Mouse (Mus musculus): ENCODE results near the gene Bpifb9b. TPM values are rescaled to one million over a fixed set of nuclear protein-coding genes. Genes with fewer than 3 reads are reported as not detected.
A peak's percentile ranks its signal among the peaks of the same experiment; 100 is the strongest.
"Not testable (repeated sequence)": the region's sequence is repeated elsewhere in the genome, so short reads cannot be mapped to it uniquely, and the experiment has no call there.

The Bpifb9b gene
- polyA plus RNA-seq, 1 experiment from 2014 or later, result not detected

DNA sequence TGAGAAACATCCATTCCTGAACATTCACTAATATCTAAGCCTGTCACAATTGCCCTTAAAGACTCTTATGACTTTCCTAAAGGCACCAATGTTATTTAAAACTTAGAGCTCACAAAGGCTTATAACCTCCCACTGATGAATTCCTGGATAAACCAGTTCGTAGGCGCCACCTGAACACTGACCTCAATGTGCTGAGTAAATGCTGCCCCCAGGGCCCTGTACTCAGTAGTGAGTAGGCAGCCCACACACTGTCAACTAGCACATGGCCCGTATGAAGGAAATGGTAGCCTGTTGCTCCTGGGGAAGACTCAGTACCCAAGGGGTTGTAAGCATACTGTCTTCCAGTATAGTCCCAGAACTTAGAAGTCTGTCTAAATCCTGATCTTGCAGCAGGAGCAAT is 5.3 kb upstream of the Bpifb9b start:
- H3K27ac ChIP-seq (ENCODE audit: low read depth), result no peak overlapping the region
- H3K4me2 ChIP-seq (ENCODE audit: low read depth, low read length), result no peak overlapping the region
- ATAC-seq, result no peak
- no peaks in the 10 kb centered on the region for H3K27me3 ChIP-seq (ENCODE audit: insufficient read depth, low read length)
- 87% methylated on average over 3 of the region's 3 CpGs for WGBS (ENCODE audit: insufficient replicate concordance)
- no peaks in the 10 kb centered on the region for H3K36me3 ChIP-seq (replicated peaks; ENCODE audit: insufficient read depth, low read length)
- no peaks in the 10 kb centered on the region for H3K4me1 ChIP-seq (ENCODE audit: insufficient read depth)
- H3K4me3 ChIP-seq (ENCODE audit: low read depth, low read length), result no peak overlapping the region
- H3K9ac ChIP-seq (replicated peaks), result no peak overlapping the region
- no peak for DNase-seq
- TF ChIP-seq EP300 (IDR thresholded peaks at IDR 0.05; ENCODE audit: low read depth), result no peak
- TF ChIP-seq CTCF (IDR thresholded peaks at IDR 0.05; ENCODE audit: low read depth), result no peak
- H3K9me3 ChIP-seq (ENCODE audit: low read length), result no peaks in the 10 kb centered on the region

DNA sequence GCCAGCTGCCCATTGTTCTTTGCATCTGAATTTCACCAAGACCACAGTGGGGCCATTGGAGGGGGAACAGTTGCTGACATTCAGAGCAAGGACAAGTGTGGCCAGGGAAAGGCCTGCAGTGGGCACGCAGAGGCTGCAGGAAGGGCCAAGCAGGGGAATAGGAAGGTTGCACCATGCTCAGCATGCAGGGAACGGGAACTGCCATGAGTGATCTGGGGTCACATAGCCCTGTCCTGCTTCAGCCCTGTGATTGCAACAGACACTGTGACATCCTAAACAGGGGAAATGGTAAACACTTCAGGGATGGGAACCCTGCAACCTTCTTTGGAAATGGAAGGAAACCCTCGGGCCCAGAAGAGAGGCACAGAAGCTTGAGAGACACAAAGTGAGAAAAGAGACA is 2.4 kb upstream of the Bpifb9b start:
- ATAC-seq, result peak; percentile 49; the same call in 1 of the 2 replicates
- H3K9ac ChIP-seq (replicated peaks); DNase-seq; H3K27me3 ChIP-seq (ENCODE audit: insufficient read depth, low read length); H3K36me3 ChIP-seq (replicated peaks; ENCODE audit: insufficient read depth, low read length); H3K4me3 ChIP-seq (ENCODE audit: low read depth, low read length); H3K9me3 ChIP-seq (ENCODE audit: low read length); H3K4me1 ChIP-seq (ENCODE audit: insufficient read depth); H3K27ac ChIP-seq (ENCODE audit: low read depth); H3K4me2 ChIP-seq (ENCODE audit: low read depth, low read length): not testable (repeated sequence)
- WGBS (ENCODE audit: insufficient replicate concordance), result 53% methylated on average over 1 of the region's 3 CpGs

DNA sequence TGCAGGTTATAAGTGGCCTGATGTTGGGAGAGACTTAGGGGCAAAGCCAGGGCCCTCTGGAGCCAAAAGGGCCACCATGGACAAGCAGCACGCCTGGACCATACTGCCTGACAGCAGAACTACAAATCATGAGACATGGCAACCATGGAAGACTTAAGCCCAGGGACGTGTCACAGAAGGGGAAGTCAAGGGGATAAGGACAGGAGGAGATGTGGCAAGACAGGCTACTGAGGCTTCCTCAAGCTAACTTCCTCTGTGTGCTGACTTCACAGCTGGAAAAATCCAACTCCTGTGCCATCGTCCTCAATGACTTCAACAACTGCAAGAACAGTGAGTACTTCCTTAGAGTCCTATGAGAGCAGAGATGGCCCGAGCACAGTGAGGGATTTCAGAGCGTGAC is 6.7 kb downstream of the Bpifb9b start:
- not testable (repeated sequence) for H3K9me3 ChIP-seq (ENCODE audit: low read length); H3K4me3 ChIP-seq (ENCODE audit: low read depth, low read length); H3K36me3 ChIP-seq (replicated peaks; ENCODE audit: insufficient read depth, low read length); H3K4me2 ChIP-seq (ENCODE audit: low read depth, low read length); H3K9ac ChIP-seq (replicated peaks); H3K27ac ChIP-seq (ENCODE audit: low read depth); H3K27me3 ChIP-seq (ENCODE audit: insufficient read depth, low read length); DNase-seq; H3K4me1 ChIP-seq (ENCODE audit: insufficient read depth)
- ATAC-seq, result peak; percentile 62
- WGBS (ENCODE audit: insufficient replicate concordance), result 49% methylated on average over 5 of the region's 5 CpGs

DNA sequence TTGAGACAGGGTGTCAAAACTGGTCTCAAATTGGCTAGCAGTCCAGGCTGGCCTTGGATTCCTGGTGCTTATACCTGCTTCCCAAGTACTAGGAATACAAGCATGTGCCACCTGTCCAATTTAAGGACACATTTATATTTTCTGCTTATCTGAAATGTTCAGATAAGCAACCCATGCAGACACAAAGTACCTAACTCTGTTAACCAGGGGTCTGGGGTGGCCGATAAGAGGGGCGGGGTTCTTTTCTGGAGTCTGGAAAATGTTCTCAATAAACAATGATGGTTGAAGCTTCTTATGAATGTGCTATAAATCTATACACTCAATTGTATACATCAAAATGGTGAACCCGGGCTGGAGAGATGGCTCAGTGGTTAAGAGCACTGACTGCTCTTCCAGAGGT is 19.8 kb downstream of the Bpifb9b start:
- no peak overlapping the region for H3K27ac ChIP-seq (ENCODE audit: low read depth)
- H3K9ac ChIP-seq (replicated peaks), result no peak overlapping the region
- H3K36me3 ChIP-seq (replicated peaks; ENCODE audit: insufficient read depth, low read length), result no peaks in the 10 kb centered on the region
- 54% methylated on average over 3 of the region's 3 CpGs for WGBS (ENCODE audit: insufficient replicate concordance)
- 0 out of 2 replicates have a peak, but pooled peaks cover 2% of the 10 kb centered on the region for H3K4me1 ChIP-seq (ENCODE audit: insufficient read depth)
- ATAC-seq, result peak; percentile 76
- H3K27me3 ChIP-seq (ENCODE audit: insufficient read depth, low read length), result no peaks in the 10 kb centered on the region
- TF ChIP-seq CTCF (IDR thresholded peaks at IDR 0.05; ENCODE audit: low read depth) (no peak), EP300 (IDR thresholded peaks at IDR 0.05; ENCODE audit: low read depth) (peak; percentile 91)
- no peak overlapping the region for H3K4me3 ChIP-seq (ENCODE audit: low read depth, low read length)
- peak; percentile 67 for DNase-seq
- H3K9me3 ChIP-seq (ENCODE audit: low read length), result no peaks in the 10 kb centered on the region
- H3K4me2 ChIP-seq (ENCODE audit: low read depth, low read length), result no peak overlapping the region

DNA sequence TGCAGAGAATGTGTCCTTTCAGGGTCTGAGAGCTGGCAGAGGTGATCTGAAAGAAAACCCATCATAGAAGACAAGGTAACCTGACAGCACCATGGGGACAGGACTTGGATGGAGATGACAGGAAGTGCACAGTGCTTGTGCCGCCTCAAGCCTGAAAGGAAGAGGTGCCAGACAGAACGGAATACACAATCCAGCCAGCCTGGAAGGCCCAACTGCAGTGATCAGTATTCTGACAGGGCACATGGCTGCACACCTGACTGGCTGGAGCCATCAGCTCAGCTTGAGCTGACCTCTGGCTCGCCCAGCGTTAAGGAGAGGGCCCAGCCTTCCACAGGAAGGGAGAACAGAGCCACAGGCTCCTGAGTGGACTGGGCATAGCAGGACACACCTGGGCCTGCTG is 28.5 kb downstream of the Bpifb9b start:
- Histone ChIP-seq H3K9me3 (ENCODE audit: low read length) (no peaks in the 10 kb centered on the region), H3K4me3 (ENCODE audit: low read depth, low read length) (no peak overlapping the region), H3K27me3 (ENCODE audit: insufficient read depth, low read length) (no peaks in the 10 kb centered on the region), H3K4me1 (ENCODE audit: insufficient read depth) (no peaks in the 10 kb centered on the region), H3K4me2 (ENCODE audit: low read depth, low read length) (no peak overlapping the region), H3K36me3 (replicated peaks; ENCODE audit: insufficient read depth, low read length) (peaks cover 19% of the 10 kb centered on the region), H3K27ac (ENCODE audit: low read depth) (no peak overlapping the region), H3K9ac (replicated peaks) (no peak overlapping the region)
- ATAC-seq, result no peak
- TF ChIP-seq EP300 (IDR thresholded peaks at IDR 0.05; ENCODE audit: low read depth) (no peak), CTCF (IDR thresholded peaks at IDR 0.05; ENCODE audit: low read depth) (no peak)
- whole genome bisulfite sequencing (ENCODE audit: insufficient replicate concordance), result 87% methylated on average over 4 of the region's 4 CpGs
- no peak for DNase-seq

DNA sequence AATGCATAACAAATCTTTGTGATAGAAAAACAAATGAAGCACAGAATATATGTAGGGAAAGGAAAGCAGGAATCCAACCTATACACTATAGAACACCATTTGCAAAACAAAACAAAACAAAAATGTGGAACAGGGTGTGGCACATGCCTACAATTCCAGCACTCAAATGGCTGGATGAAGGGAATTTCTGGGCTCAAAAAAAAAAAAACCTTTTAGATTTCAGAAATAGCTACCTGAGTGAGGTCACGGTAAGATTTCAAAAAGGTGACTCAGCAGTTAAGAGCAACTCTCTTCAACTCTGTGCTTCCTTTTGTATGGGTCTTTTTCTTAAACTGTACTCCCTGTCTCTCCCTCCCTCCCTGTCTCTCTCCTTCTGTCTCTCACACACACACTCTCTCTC is 31.1 kb downstream of the Bpifb9b start:
- H3K36me3 ChIP-seq (replicated peaks; ENCODE audit: insufficient read depth, low read length), result peaks cover 40% of the 10 kb centered on the region
- TF ChIP-seq CTCF (IDR thresholded peaks at IDR 0.05; ENCODE audit: low read depth), result no peak
- TF ChIP-seq EP300 (IDR thresholded peaks at IDR 0.05; ENCODE audit: low read depth), result no peak
- no peak for ATAC-seq

DNA sequence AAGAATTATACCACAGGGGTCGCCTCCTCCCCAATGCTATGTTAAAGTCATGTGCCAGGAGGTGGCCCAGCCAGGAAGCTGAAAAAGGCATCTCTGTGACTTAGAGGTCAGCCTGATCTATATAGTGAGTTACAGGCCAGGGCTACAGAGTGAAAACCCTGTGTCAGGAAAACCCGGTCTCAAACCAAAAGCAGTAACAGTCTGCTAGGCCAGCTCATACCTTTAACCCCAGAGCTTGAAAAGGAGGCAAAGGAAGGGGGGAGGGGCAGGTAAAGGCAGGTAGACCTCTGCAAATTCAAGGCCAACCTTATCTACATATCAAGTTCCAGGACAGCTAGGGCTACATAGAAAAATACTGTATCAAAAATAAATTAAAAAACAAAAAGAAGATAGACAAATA is 32.3 kb downstream of the Bpifb9b start:
- Histone ChIP-seq H3K27ac (ENCODE audit: low read depth) (no peak overlapping the region), H3K36me3 (replicated peaks; ENCODE audit: insufficient read depth, low read length) (peaks cover 40% of the 10 kb centered on the region), H3K9me3 (ENCODE audit: low read length) (no peaks in the 10 kb centered on the region), H3K4me3 (ENCODE audit: low read depth, low read length) (no peak overlapping the region), H3K4me2 (ENCODE audit: low read depth, low read length) (no peak overlapping the region), H3K9ac (replicated peaks) (no peak overlapping the region), H3K27me3 (ENCODE audit: insufficient read depth, low read length) (no peaks in the 10 kb centered on the region), H3K4me1 (ENCODE audit: insufficient read depth) (no peaks in the 10 kb centered on the region)
- TF ChIP-seq EP300 (IDR thresholded peaks at IDR 0.05; ENCODE audit: low read depth) (no peak), CTCF (IDR thresholded peaks at IDR 0.05; ENCODE audit: low read depth) (no peak)
- DNase-seq (no peak), ATAC-seq (no peak)
- 63% methylated on average over 2 of the region's 2 CpGs for WGBS (ENCODE audit: insufficient replicate concordance)

More for the DNA sequence above, 31.1 kb downstream of the Bpifb9b start:
- Histone ChIP-seq H3K4me1 (ENCODE audit: insufficient read depth) (no peaks in the 10 kb centered on the region), H3K9me3 (ENCODE audit: low read length) (no peaks in the 10 kb centered on the region), H3K4me3 (ENCODE audit: low read depth, low read length) (no peak overlapping the region), H3K27me3 (ENCODE audit: insufficient read depth, low read length) (no peaks in the 10 kb centered on the region), H3K27ac (ENCODE audit: low read depth) (no peak overlapping the region), H3K4me2 (ENCODE audit: low read depth, low read length) (no peak overlapping the region), H3K9ac (replicated peaks) (no peak overlapping the region)
- 80% methylated on average over 1 of the region's 1 CpGs for WGBS (ENCODE audit: insufficient replicate concordance)
- DNase-seq, result no peak
